Mouse (Mus musculus) forebrain, postnatal 0 days (tissue): ENCODE measurements around the gene Gm5114. TPM values are rescaled to one million over a fixed set of nuclear protein-coding genes. Genes with fewer than 3 reads are reported as not detected.
"Not testable (repeated sequence)": the region's sequence is repeated elsewhere in the genome, so short reads cannot be mapped to it uniquely, and the experiment has no call there.

Experiments
- ATAC-seq: fragments of 200-750 bp; cut with Nextera tagmentation; 2 replicates; pipeline ENCODE4 v1.8.0; 2017; ENCODE audit warnings: mild to moderate bottlenecking, moderate library complexity
- DNase-seq: peaks from one replicate; pipeline ENCODE4 v3.0.0-alpha.2; 2015
- H3K27ac ChIP-seq: fragments of 300-500 bp; sonication (generic); 2 replicates; pipeline ENCODE4 v1.5.1; 2014; ENCODE audit warnings: low read depth, mild to moderate bottlenecking, antibody characterized with exemption, low read length, moderate library complexity, mixed read lengths
- H3K27me3 ChIP-seq: fragments of 300-500 bp; sonication (generic); 2 replicates; pipeline ENCODE4 v1.6.1; 2014; ENCODE audit warnings: mild to moderate bottlenecking, low read length, mixed read lengths; ENCODE audit not compliant: insufficient read depth
- H3K36me3 ChIP-seq: fragments of 300-500 bp; sonication (generic); 2 replicates; pipeline ENCODE4 v1.6.1; 2014; ENCODE audit warnings: mild to moderate bottlenecking, moderate library complexity; ENCODE audit not compliant: insufficient read depth
- H3K4me1 ChIP-seq: fragments of 300-500 bp; sonication (generic); 2 replicates; pipeline ENCODE4 v1.6.1; 2014; ENCODE audit warnings: antibody characterized with exemption; ENCODE audit not compliant: insufficient read depth
- H3K4me2 ChIP-seq: fragments of 300-500 bp; sonication (generic); 2 replicates; pipeline ENCODE4 v1.6.1; 2014; ENCODE audit warnings: low read depth, mild to moderate bottlenecking, moderate library complexity
- H3K4me3 ChIP-seq: fragments of 300-500 bp; sonication (generic); 2 replicates; pipeline ENCODE4 v1.5.1; 2014; ENCODE audit warnings: low read depth, low read length, mixed read lengths
- H3K9ac ChIP-seq: fragments of 300-500 bp; sonication (generic); 2 replicates; pipeline ENCODE4 v1.6.1; 2014; ENCODE audit warnings: mild to moderate bottlenecking
- H3K9me3 ChIP-seq: fragments of 300-500 bp; sonication (generic); 2 replicates; pipeline ENCODE4 v1.6.1; 2016; ENCODE audit warnings: low read length
- CTCF ChIP-seq: sonication (generic); IDR thresholded peaks from 2 replicates; pipeline ENCODE4 v1.5.1; 2016; ENCODE audit warnings: antibody characterized with exemption, control low read depth, low read depth
- WGBS: fragments of 180-500 bp; shearing (Covaris S2); extraction: QIAGEN DNeasy Blood & Tissue Kit; methylation state at CpG from one replicate; pipeline ENCODE4 v1.1.7; 2014; 5-methylcytosine and 5-hydroxymethylcytosine counted together
- microRNA-seq, 2 experiments: library from miRNA; unstranded; fragments of <30 nt; microRNA quantifications; one replicate each; pipeline ENCODE4; 2016
- polyA plus RNA-seq: library from polyadenylated mRNA; unstranded; fragments of >200 nt; fragmentation: Nextera tagmentation; extraction: Ambion mirVana; gene quantifications from 2 replicates; pipeline ENCODE4 v1.2.1, GENCODE M21; 2015
- total RNA-seq: library from RNA; depleted of rRNA; stranded (reverse); fragments of >200 nt; gene quantifications from 2 replicates; pipeline ENCODE4 v1.2.3, GENCODE M21; 2014; rRNA removed

The Gm5114 gene
- not detected in 2 replicates for total RNA-seq
- not detected in 2 replicates for polyA plus RNA-seq

DNA sequence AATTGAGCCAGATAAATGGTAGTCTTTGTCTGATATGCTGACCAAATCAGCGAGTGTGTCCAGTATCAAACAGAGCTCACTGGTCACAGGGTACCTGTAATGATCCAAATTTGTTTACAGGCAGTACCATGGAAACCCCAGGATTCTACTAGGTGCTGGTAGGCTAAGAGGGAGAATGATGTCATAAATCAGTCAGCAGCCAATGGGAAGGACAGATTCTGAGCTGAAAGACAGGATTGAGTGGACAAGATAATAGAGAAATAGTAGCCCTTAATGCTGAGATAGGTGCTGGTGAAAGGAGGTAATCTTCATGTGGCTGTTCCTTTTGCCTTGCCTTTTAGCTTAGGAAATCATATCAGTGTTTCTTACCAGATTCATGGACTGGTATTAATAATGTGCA is at the start of gene Gm5114:
Gene Gm5114, minus strand, starts transcription at position 101 of the 400 bp plus-strand sequence.
- 64% methylated on average over 1 of the region's 1 CpGs for WGBS
- H3K4me2 ChIP-seq, H3K4me1 ChIP-seq, H3K4me3 ChIP-seq, H3K9ac ChIP-seq, H3K36me3 ChIP-seq, H3K9me3 ChIP-seq, H3K27ac ChIP-seq, ATAC-seq, DNase-seq, H3K27me3 ChIP-seq: not testable (repeated sequence)

DNA sequence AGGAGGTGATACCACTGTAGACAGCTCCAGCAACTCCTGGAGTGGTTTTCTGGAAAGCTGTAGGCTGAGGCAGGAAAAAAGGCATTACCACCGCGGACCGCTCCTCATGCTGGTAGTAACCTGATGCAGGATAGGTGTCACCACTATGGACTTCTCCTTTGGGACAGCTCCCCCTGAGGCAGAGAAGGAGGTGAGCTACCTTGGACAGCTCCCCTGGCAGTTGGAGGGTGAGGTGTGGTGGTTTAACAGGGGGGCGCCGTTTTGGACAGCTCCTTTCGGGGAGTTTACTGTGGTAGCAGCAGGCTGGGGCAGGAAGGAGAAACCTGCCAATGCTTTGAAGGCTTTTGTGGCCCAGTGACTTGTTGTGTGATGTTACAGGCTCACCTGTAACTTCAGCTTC is 42.8 kb upstream of the Gm5114 start:
- no peak for TF ChIP-seq CTCF
- no peaks in the 10 kb centered on the region for H3K27me3 ChIP-seq
- WGBS = 35% methylated on average over 6 of the region's 6 CpGs
- H3K4me3 ChIP-seq = no peak overlapping the region
- H3K27ac ChIP-seq = no peak overlapping the region
- no peak overlapping the region for H3K9ac ChIP-seq
- no peaks in the 10 kb centered on the region for H3K9me3 ChIP-seq
- H3K36me3 ChIP-seq = no peaks in the 10 kb centered on the region
- DNase-seq (no peak), ATAC-seq (no peak)
- H3K4me1 ChIP-seq = 0 out of 2 replicates have a peak, but pooled peaks cover under 1% of the 10 kb centered on the region
- H3K4me2 ChIP-seq = no peak overlapping the region

DNA sequence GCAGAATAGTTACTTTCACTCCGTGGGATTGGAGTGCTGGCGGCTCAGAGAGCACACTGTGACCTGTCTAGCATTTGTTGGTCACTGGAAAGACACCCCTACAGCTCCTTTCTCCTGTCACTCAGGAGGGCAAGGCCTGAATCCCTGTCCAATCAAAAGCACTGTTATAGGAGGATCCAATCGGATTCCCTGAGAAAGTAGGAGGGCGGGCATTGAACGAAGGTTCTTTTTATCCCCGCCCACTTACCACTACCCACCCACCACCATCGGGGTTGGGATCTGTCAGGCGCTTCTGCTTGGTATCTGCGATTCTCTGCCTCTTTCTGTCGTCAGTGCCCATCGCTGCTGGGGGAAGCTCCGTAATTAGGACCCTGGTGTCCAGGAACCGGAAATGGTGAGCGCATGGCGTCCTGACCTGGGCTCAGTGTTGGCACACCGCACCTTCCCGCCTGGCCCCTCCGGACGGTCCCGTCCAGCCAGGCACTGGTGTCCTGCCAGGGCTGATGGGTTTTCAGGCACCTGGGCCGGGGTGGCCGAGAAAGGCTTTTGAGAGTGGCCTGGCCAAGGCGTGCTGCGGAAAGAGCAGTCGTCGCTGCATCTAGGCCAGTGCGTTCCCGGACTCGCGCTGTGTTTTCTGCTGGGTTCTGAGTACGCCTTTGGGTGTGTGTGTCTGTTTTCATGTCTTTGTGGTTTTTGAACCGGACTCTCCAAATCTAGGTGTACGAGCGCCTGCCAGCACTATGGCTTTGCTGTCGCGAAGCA is 36.5 kb upstream of the Gm5114 start:
- Histone ChIP-seq H3K4me3 (peak overlapping the region; percentile 71), H3K4me2 (peak overlapping the region; percentile 69), H3K27me3 (no peaks in the 10 kb centered on the region), H3K4me1 (peaks cover 14% of the 10 kb centered on the region; the same call in 1 of the 2 replicates), H3K9ac (peak overlapping the region; percentile 96), H3K36me3 (no peaks in the 10 kb centered on the region), H3K9me3 (no peaks in the 10 kb centered on the region), H3K27ac (peak overlapping the region; percentile 85)
- DNase-seq (peak; percentile 93), ATAC-seq (peak; percentile 100)
- WGBS = 2% methylated on average over 36 of the region's 36 CpGs
- TF ChIP-seq CTCF = no peak

DNA sequence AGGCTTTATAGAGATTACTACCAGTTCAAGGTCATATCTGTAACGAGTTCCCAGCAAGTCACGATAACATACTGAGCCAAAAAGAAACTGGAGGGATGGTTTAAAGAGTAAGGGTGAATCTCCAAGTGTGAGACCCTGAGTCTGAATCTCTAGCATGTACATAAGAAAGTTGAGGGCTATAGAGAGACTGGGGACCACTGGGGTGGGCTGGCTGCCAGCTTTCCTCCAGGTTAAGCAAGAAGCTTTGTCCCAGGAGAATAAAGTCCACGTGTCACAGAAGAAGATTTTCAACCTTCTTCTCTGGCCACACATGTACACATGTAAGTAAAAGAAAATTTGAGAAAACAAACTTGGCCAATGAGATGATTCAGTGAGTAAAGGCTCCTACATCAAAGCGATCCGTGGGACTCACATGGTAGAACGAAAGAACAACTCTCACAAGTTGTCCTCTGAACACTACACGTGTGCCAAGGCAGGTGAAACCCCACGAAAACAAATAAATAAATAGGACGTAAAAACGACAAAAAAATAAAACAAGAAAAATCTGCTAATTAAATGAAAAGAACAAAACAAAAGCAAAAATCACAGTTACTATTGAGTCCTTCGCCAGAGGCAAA is 35.8 kb upstream of the Gm5114 start:
- Histone ChIP-seq H3K4me3 (peak overlapping the region; percentile 71), H3K9me3 (no peaks in the 10 kb centered on the region), H3K36me3 (no peaks in the 10 kb centered on the region), H3K4me1 (peaks cover 14% of the 10 kb centered on the region; the same call in 1 of the 2 replicates), H3K9ac (peak overlapping the region; percentile 96), H3K27ac (peak overlapping the region; percentile 85; the same call in 1 of the 2 replicates), H3K27me3 (no peaks in the 10 kb centered on the region), H3K4me2 (peak overlapping the region; percentile 69)
- DNase-seq (no peak), ATAC-seq (no peak)
- TF ChIP-seq CTCF = no peak
- 57% methylated on average over 11 of the region's 11 CpGs for WGBS

DNA sequence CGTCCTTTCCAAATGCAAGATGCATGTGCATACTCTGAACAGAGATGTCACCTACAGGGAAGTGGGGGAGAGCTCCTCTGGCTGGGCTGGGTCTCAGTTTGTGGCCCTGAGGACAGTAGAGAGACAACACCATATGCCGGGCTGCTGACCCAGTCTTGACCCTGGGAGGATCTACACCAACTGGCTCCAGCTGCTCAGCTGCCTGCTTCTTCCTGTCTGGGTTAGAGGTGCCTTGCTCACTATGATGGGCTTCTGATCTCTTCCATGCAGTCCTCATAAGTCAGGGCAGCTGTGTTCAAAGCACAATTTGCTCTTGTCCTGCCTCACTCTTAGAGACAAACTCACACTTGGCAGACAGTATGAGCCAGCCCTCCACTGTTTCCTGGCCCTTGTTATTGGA is 28.3 kb upstream of the Gm5114 start:
- 67% methylated on average over 2 of the region's 2 CpGs for WGBS
- no peak for TF ChIP-seq CTCF
- DNase-seq = no peak
- no peak overlapping the region for H3K4me2 ChIP-seq
- H3K4me3 ChIP-seq = no peak overlapping the region
- no peaks in the 10 kb centered on the region for H3K36me3 ChIP-seq
- H3K9me3 ChIP-seq = no peaks in the 10 kb centered on the region
- no peaks in the 10 kb centered on the region for H3K4me1 ChIP-seq
- no peak overlapping the region for H3K27ac ChIP-seq
- no peaks in the 10 kb centered on the region for H3K27me3 ChIP-seq
- ATAC-seq = no peak
- no peak overlapping the region for H3K9ac ChIP-seq

DNA sequence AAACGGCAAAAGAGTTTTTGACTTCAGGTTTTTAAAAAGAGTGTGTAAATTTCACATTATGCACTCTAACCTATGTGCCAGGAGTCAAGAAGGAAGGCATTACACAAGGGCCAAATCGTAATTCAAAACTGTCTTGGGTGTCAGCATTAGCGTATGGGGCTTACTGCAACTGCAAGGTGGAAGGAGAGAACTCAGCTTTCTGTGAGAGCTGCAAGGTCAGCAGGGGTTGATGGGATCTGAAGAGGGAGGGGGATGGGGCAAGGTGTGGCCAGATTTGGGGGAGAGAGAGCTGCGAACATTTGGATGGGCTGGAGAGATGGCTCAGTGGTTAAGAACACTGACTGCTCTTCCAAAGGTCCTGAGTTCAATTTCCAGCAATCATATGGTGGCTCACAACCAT is 27.4 kb upstream of the Gm5114 start:
- no peaks in the 10 kb centered on the region for H3K36me3 ChIP-seq
- no peak overlapping the region for H3K4me3 ChIP-seq
- no peak for TF ChIP-seq CTCF
- H3K27ac ChIP-seq = no peak overlapping the region
- no peak overlapping the region for H3K4me2 ChIP-seq
- no peaks in the 10 kb centered on the region for H3K4me1 ChIP-seq
- DNase-seq = no peak
- ATAC-seq = no peak
- no peaks in the 10 kb centered on the region for H3K9me3 ChIP-seq
- 82% methylated on average over 4 of the region's 4 CpGs for WGBS
- H3K27me3 ChIP-seq = no peaks in the 10 kb centered on the region
- H3K9ac ChIP-seq = no peak overlapping the region

Small RNA genes lying within 50 kb of the gene (microRNA-seq; reads per million reads assigned to microRNA genes)
- gene Gm27437 = 0 reads per million in 2 experiments

Other genes starting within 250 kb of the Gm5114 start
- 4.8 and 6.6 TPM in 2 replicates for gene Zfp619, start 104.6 kb upstream of the Gm5114 start, total RNA-seq
- 1.0 and 1.2 TPM in 2 replicates for gene Zfp619, start 104.6 kb upstream of the Gm5114 start, polyA plus RNA-seq